Mouse (Mus musculus): ENCODE results near the gene Neurl3. TPM values are rescaled to one million over a fixed set of nuclear protein-coding genes. Genes with fewer than 3 reads are reported as not detected.

The Neurl3 gene
- polyA plus RNA-seq, 1 experiment from 2014 or later = 1.5 TPM

- DNase-seq (ENCODE audit: low spot score) = no peak
- WGBS = 89% methylated on average over 6 of the region's 6 CpGs
These were observed 8.2 kb downstream of the Neurl3 start for GRCm38 (mm10) chr1:36266293-36266692.

GRCm38 (mm10) chr1:36263833-36264488 is 10.5 kb downstream of the Neurl3 start:
- H3K27ac ChIP-seq = no peak overlapping the region
- 77% methylated on average over 13 of the region's 13 CpGs for WGBS
- no peaks in the 10 kb centered on the region for H3K27me3 ChIP-seq (ENCODE audit: control insufficient read depth, insufficient read depth, low read length)
- ATAC-seq (ENCODE audit: low FRiP score) (no peak), DNase-seq (ENCODE audit: low spot score) (no peak)
- H3K36me3 ChIP-seq (replicated peaks; ENCODE audit: control insufficient read depth, insufficient read depth) = no peaks in the 10 kb centered on the region
- H3K4me2 ChIP-seq (replicated peaks) = no peak overlapping the region
- H3K4me3 ChIP-seq (replicated peaks; ENCODE audit: low read length) = no peak overlapping the region
- no peaks in the 10 kb centered on the region for H3K4me1 ChIP-seq (replicated peaks; ENCODE audit: control insufficient read depth, insufficient read depth, low read length)
- H3K9me3 ChIP-seq (ENCODE audit: control insufficient read depth, low read length) = no peaks in the 10 kb centered on the region
- no peak overlapping the region for H3K9ac ChIP-seq

More at GRCm38 (mm10) chr1:36266293-36266692, 8.2 kb downstream of the Neurl3 start:
- H3K27ac ChIP-seq = no peak overlapping the region
- no peak for ATAC-seq (ENCODE audit: low FRiP score)
- H3K4me1 ChIP-seq (replicated peaks; ENCODE audit: control insufficient read depth, insufficient read depth, low read length) = no peaks in the 10 kb centered on the region
- no peak overlapping the region for H3K4me3 ChIP-seq (replicated peaks; ENCODE audit: low read length)
- H3K9ac ChIP-seq = no peak overlapping the region
- no peaks in the 10 kb centered on the region for H3K36me3 ChIP-seq (replicated peaks; ENCODE audit: control insufficient read depth, insufficient read depth)
- no peaks in the 10 kb centered on the region for H3K9me3 ChIP-seq (ENCODE audit: control insufficient read depth, low read length)
- no peak overlapping the region for H3K4me2 ChIP-seq (replicated peaks)
- H3K27me3 ChIP-seq (ENCODE audit: control insufficient read depth, insufficient read depth, low read length) = 0 out of 2 replicates have a peak, but pooled peaks cover 5% of the 10 kb centered on the region

GRCm38 (mm10) chr1:36261708-36262504 is 12.6 kb downstream of the Neurl3 start:
- WGBS = 85% methylated on average over 19 of the region's 19 CpGs
- H3K9me3 ChIP-seq (ENCODE audit: control insufficient read depth, low read length) = no peaks in the 10 kb centered on the region
- H3K36me3 ChIP-seq (replicated peaks; ENCODE audit: control insufficient read depth, insufficient read depth) = no peaks in the 10 kb centered on the region
- DNase-seq (ENCODE audit: low spot score) = no peak
- no peak for ATAC-seq (ENCODE audit: low FRiP score)
- no peaks in the 10 kb centered on the region for H3K4me1 ChIP-seq (replicated peaks; ENCODE audit: control insufficient read depth, insufficient read depth, low read length)
- H3K27ac ChIP-seq = no peak overlapping the region
- no peak overlapping the region for H3K4me3 ChIP-seq (replicated peaks; ENCODE audit: low read length)
- no peak overlapping the region for H3K4me2 ChIP-seq (replicated peaks)
- no peaks in the 10 kb centered on the region for H3K27me3 ChIP-seq (ENCODE audit: control insufficient read depth, insufficient read depth, low read length)
- H3K9ac ChIP-seq = no peak overlapping the region

- no peak for ATAC-seq (ENCODE audit: low FRiP score)
- H3K27me3 ChIP-seq (ENCODE audit: control insufficient read depth, insufficient read depth, low read length) = no peaks in the 10 kb centered on the region
These were observed 14.1 kb downstream of the Neurl3 start for GRCm38 (mm10) chr1:36260418-36260817.

GRCm38 (mm10) chr1:36259281-36259680 is 15.2 kb downstream of the Neurl3 start:
- Histone ChIP-seq H3K4me1 (replicated peaks; ENCODE audit: control insufficient read depth, insufficient read depth, low read length) (no peaks in the 10 kb centered on the region; the same call in 1 of the 2 replicates), H3K36me3 (replicated peaks; ENCODE audit: control insufficient read depth, insufficient read depth) (no peaks in the 10 kb centered on the region), H3K27ac (no peak overlapping the region), H3K9me3 (ENCODE audit: control insufficient read depth, low read length) (peaks cover 6% of the 10 kb centered on the region; the same call in 1 of the 2 replicates), H3K27me3 (ENCODE audit: control insufficient read depth, insufficient read depth, low read length) (no peaks in the 10 kb centered on the region), H3K4me3 (replicated peaks; ENCODE audit: low read length) (no peak overlapping the region), H3K4me2 (replicated peaks) (no peak overlapping the region), H3K9ac (no peak overlapping the region)
- DNase-seq (ENCODE audit: low spot score) (no peak), ATAC-seq (ENCODE audit: low FRiP score) (no peak)
- WGBS = 92% methylated on average over 2 of the region's 2 CpGs

More at GRCm38 (mm10) chr1:36260418-36260817, 14.1 kb downstream of the Neurl3 start:
- H3K27ac ChIP-seq = no peak overlapping the region
- no peak overlapping the region for H3K4me3 ChIP-seq (replicated peaks; ENCODE audit: low read length)
- H3K9ac ChIP-seq = no peak overlapping the region
- no peak for DNase-seq (ENCODE audit: low spot score)
- H3K36me3 ChIP-seq (replicated peaks; ENCODE audit: control insufficient read depth, insufficient read depth) = no peaks in the 10 kb centered on the region
- H3K4me1 ChIP-seq (replicated peaks; ENCODE audit: control insufficient read depth, insufficient read depth, low read length) = no peaks in the 10 kb centered on the region
- H3K4me2 ChIP-seq (replicated peaks) = no peak overlapping the region
- peaks cover 6% of the 10 kb centered on the region; the same call in 1 of the 2 replicates for H3K9me3 ChIP-seq (ENCODE audit: control insufficient read depth, low read length)
- WGBS = 90% methylated on average over 1 of the region's 1 CpGs

- H3K36me3 ChIP-seq (replicated peaks; ENCODE audit: control insufficient read depth, insufficient read depth) = no peaks in the 10 kb centered on the region
- no peak overlapping the region for H3K4me2 ChIP-seq (replicated peaks)
- H3K9me3 ChIP-seq (ENCODE audit: control insufficient read depth, low read length) = peaks cover 6% of the 10 kb centered on the region; the same call in 1 of the 2 replicates
- no peaks in the 10 kb centered on the region for H3K27me3 ChIP-seq (ENCODE audit: control insufficient read depth, insufficient read depth, low read length)
- H3K27ac ChIP-seq = no peak overlapping the region
- H3K4me3 ChIP-seq (replicated peaks; ENCODE audit: low read length) = no peak overlapping the region
- no peak overlapping the region for H3K9ac ChIP-seq
- DNase-seq (ENCODE audit: low spot score) = no peak
- no peak for ATAC-seq (ENCODE audit: low FRiP score)
- H3K4me1 ChIP-seq (replicated peaks; ENCODE audit: control insufficient read depth, insufficient read depth, low read length) = no peaks in the 10 kb centered on the region; the same call in 1 of the 2 replicates
- WGBS = 71% methylated on average over 2 of the region's 2 CpGs
These were observed 15.8 kb downstream of the Neurl3 start for GRCm38 (mm10) chr1:36258631-36259030.

GRCm38 (mm10) chr1:36257276-36257675 is 17.2 kb downstream of the Neurl3 start:
- H3K9me3 ChIP-seq (ENCODE audit: control insufficient read depth, low read length) = peaks cover 6% of the 10 kb centered on the region; the same call in 1 of the 2 replicates

GRCm38 (mm10) chr1:36255871-36256640 is 18.4 kb downstream of the Neurl3 start:
- Histone ChIP-seq H3K4me3 (replicated peaks; ENCODE audit: low read length) (0 out of 2 replicates have a peak overlapping the region, but pooled peaks have one; percentile 3), H3K9ac (no peak overlapping the region), H3K9me3 (ENCODE audit: control insufficient read depth, low read length) (peaks cover 6% of the 10 kb centered on the region; the same call in 1 of the 2 replicates), H3K36me3 (replicated peaks; ENCODE audit: control insufficient read depth, insufficient read depth) (no peaks in the 10 kb centered on the region), H3K27me3 (ENCODE audit: control insufficient read depth, insufficient read depth, low read length) (no peaks in the 10 kb centered on the region), H3K4me1 (replicated peaks; ENCODE audit: control insufficient read depth, insufficient read depth, low read length) (no peaks in the 10 kb centered on the region; the same call in 1 of the 2 replicates), H3K4me2 (replicated peaks) (peak overlapping the region; percentile 28; the same call in 1 of the 2 replicates), H3K27ac (no peak overlapping the region)
- 25% methylated on average over 20 of the region's 20 CpGs for WGBS
- ATAC-seq (ENCODE audit: low FRiP score) (no peak), DNase-seq (ENCODE audit: low spot score) (no peak)

More at GRCm38 (mm10) chr1:36257276-36257675, 17.2 kb downstream of the Neurl3 start:
- H3K4me3 ChIP-seq (replicated peaks; ENCODE audit: low read length) = no peak overlapping the region
- no peak for ATAC-seq (ENCODE audit: low FRiP score)
- H3K4me1 ChIP-seq (replicated peaks; ENCODE audit: control insufficient read depth, insufficient read depth, low read length) = no peaks in the 10 kb centered on the region; the same call in 1 of the 2 replicates
- no peaks in the 10 kb centered on the region for H3K36me3 ChIP-seq (replicated peaks; ENCODE audit: control insufficient read depth, insufficient read depth)
- no peak overlapping the region for H3K9ac ChIP-seq
- DNase-seq (ENCODE audit: low spot score) = no peak
- no peaks in the 10 kb centered on the region for H3K27me3 ChIP-seq (ENCODE audit: control insufficient read depth, insufficient read depth, low read length)
- no peak overlapping the region for H3K27ac ChIP-seq
- no peak overlapping the region for H3K4me2 ChIP-seq (replicated peaks)
- WGBS = 91% methylated on average over 8 of the region's 8 CpGs

All from hindbrain, embryonic 14.5 days (tissue).